Mouse (Mus musculus): Measurements from ENCODE around the gene Arl4d. TPM values are rescaled to one million over a fixed set of nuclear protein-coding genes. Genes with fewer than 3 reads are reported as not detected.

Gene Arl4d
- 2.1 TPM for polyA plus RNA-seq (2017; shearing (Covaris generic))

DNA sequence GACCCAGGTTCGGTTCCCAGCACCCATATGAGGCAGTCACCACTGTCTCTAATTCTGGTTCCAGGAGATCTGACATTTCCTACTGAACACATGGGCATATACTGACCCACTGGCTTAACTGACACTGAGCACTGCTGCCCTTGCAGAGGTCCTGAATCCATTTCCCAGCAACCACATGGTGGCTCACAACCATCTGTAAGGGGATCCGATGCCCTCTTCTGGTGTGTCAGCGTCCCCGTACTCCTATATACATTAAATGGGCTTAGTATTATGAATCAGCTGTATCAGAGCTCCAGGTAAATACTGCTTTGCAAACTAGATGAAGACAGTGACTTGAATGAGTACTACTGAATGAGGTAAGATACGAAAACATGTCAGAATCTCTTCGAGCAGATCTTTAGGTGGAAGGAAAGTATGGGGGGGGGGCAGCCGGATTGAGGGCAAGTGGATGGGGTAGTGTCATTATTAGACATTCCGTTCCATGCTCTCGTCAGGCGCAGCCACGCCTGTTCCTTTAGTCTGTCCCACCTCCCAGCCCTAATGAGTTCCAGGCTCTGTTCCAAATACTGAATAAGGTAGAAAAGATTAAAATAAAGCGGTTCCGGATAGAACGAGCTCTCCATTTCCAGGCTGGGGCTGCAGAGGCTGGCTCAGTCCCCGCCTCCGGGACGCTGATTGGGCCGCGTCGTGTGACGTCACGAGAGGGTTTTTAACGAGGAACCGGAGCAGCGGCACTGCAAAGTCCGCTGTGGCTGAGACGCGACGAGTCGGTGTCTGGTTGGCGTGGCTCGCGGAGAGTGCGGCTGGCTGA, at the start of gene Arl4d:
Gene Arl4d, plus strand, starts transcription at position 717 of the 811 bp plus-strand sequence.

DNA sequence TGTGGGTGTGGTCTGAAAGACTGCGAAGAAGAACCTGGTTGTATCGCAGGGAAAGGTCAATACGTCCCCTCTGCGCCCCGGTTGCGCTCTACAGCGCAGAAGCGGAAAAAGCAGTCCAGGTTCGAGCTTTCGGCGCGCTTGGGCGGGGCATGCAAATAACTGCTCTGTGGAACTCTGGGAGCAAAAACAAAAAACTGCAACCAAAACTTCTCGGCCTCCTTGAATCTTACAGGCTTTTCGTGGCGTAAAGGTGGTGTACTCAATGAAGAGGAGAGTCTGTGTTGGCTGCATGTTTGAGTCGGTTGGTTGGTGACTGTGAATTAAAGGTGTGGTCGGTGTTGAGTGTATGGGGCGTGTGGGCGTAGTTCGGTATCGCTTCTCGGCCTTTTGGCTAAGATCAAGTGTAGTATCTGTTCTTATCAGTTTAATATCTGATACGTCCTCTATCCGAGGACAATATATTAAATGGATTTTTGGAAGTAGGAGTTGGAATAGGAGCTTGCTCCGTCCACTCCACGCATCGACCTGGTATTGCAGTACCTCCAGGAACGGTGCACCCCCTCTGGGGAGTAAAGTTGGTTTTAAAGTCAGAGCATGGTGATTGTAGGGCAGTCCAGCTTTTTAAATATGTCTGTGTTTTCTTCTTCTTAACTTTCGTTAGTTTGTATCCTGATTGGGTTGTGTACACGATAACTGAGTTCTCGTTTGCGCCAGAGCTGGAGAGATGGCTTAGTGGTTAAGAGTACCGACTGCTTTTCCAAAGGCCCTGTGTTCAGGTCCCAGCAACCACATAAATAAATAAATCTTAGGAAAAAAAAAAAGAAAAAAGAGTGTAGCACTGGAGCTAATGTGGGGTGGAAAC, 38.1 kb upstream of the Arl4d start, which contains the start of gene Rdm1:
Gene Rdm1, plus strand, starts transcription at position 201 of the 862 bp plus-strand sequence.

Other genes starting within 250 kb of the Arl4d start
- gene Aarsd1, start 247.9 kb upstream of the Arl4d start, polyA plus RNA-seq (2017; shearing (Covaris generic)) = 51.8 TPM
- gene Gm27029, start 240.7 kb upstream of the Arl4d start, polyA plus RNA-seq (2017; shearing (Covaris generic)) = 2.4 TPM
- 7.5 TPM for gene Rundc1, start 240.5 kb upstream of the Arl4d start, polyA plus RNA-seq (2017; shearing (Covaris generic))
- 0.94 TPM for gene Ptges3l, start 240.2 kb upstream of the Arl4d start, polyA plus RNA-seq (2017; shearing (Covaris generic))
- gene Rpl27, start 223.2 kb upstream of the Arl4d start, polyA plus RNA-seq (2017; shearing (Covaris generic)) = 395 TPM
- gene Ifi35, start 217.1 kb upstream of the Arl4d start, polyA plus RNA-seq (2017; shearing (Covaris generic)) = 215 TPM
- not detected for gene Rnd2, start 200.5 kb upstream of the Arl4d start, polyA plus RNA-seq (2017; shearing (Covaris generic))
- 0.38 TPM for gene Vat1, start 199.3 kb upstream of the Arl4d start, polyA plus RNA-seq (2017; shearing (Covaris generic))
- gene Brca1, start 113.6 kb upstream of the Arl4d start, polyA plus RNA-seq (2017; shearing (Covaris generic)) = 3.9 TPM
- gene Nbr1, start 113.4 kb upstream of the Arl4d start, polyA plus RNA-seq (2017; shearing (Covaris generic)) = 127 TPM
- 11.4 TPM for gene Tmem106a, start 83.3 kb upstream of the Arl4d start, polyA plus RNA-seq (2017; shearing (Covaris generic))
- gene Gm11634, start 66.3 kb upstream of the Arl4d start, polyA plus RNA-seq (2017; shearing (Covaris generic)) = not detected
- 74.8 TPM for gene Rdm1, start 38.3 kb upstream of the Arl4d start, polyA plus RNA-seq (2017; shearing (Covaris generic))
- gene Dhx8, start 67.4 kb downstream of the Arl4d start, polyA plus RNA-seq (2017; shearing (Covaris generic)) = 66.9 TPM
- gene Etv4, start 119.8 kb downstream of the Arl4d start, polyA plus RNA-seq (2017; shearing (Covaris generic)) = not detected
- gene Meox1, start 228.8 kb downstream of the Arl4d start, polyA plus RNA-seq (2017; shearing (Covaris generic)) = not detected

Data from CD4-positive, CD25-positive, alpha-beta regulatory T cell, adult 9 weeks (primary cell).